25 mouse cellular contexts compared by ENCODE assay signal in genomic region chr6:108883826-108884225, GRCm38 (mm10).
"Had no signal": no experiment of that assay in that cellular context is flagged by ENCODE, and none has a peak within 500 bp of the region (broad histone marks: within the 10 kb centered on the region; RNA-seq: fewer than 3 reads in every experiment).

No protein-coding gene starts in this region.

- H3K9me3 ChIP-seq: heart, embryonic 10.5 days; hindbrain, embryonic 12.5 days; intestine, embryonic 15.5 days; limb, embryonic 10.5 days; liver, embryonic 15.5 days had no signal

- H3K4me1 ChIP-seq: heart, embryonic 10.5 days; heart, embryonic 12.5 days; hindbrain, embryonic 10.5 days; hindbrain, embryonic 12.5 days; intestine, embryonic 15.5 days; liver, embryonic 13.5 days; liver, embryonic 15.5 days had no signal

- H3K4me2 ChIP-seq: heart, embryonic 12.5 days; hindbrain, embryonic 12.5 days; hindbrain, embryonic 14.5 days; intestine, embryonic 15.5 days; limb, embryonic 12.5 days; liver, embryonic 11.5 days; liver, embryonic 13.5 days; liver, embryonic 15.5 days had no signal

- H3K9ac ChIP-seq: heart, embryonic 12.5 days; hindbrain, embryonic 12.5 days; hindbrain, embryonic 14.5 days; intestine, embryonic 15.5 days; limb, embryonic 12.5 days; liver, embryonic 13.5 days; liver, embryonic 15.5 days; liver, postnatal 0 days had no signal

- ATAC-seq: hindbrain, embryonic 16.5 days; inflammation-experienced regulatory T-cells, adult 6 months; intestine, embryonic 15.5 days; intestine, postnatal 0 days; liver, postnatal 0 days had no signal

- H3K27ac ChIP-seq: gastrocnemius, adult 2 months; heart, embryonic 10.5 days; hindbrain, embryonic 10.5 days; hindbrain, embryonic 12.5 days; hindbrain, embryonic 14.5 days; intestine, embryonic 15.5 days; layer of hippocampus, adult 2 months; left cerebral cortex, adult 2 months; limb, embryonic 10.5 days; limb, embryonic 12.5 days; liver, embryonic 13.5 days; liver, embryonic 15.5 days had no signal

- H3K36me3 ChIP-seq: heart, embryonic 10.5 days; heart, embryonic 12.5 days; hindbrain, embryonic 10.5 days; hindbrain, embryonic 12.5 days; intestine, embryonic 15.5 days; limb, embryonic 10.5 days; limb, embryonic 12.5 days; liver, embryonic 13.5 days; liver, embryonic 15.5 days had no signal

- H3K27me3 ChIP-seq: heart, embryonic 12.5 days; hindbrain, embryonic 12.5 days; intestine, embryonic 15.5 days; limb, embryonic 12.5 days; liver, embryonic 13.5 days; liver, embryonic 15.5 days had no signal

- DNase-seq: gastrocnemius, adult 2 months; gastrocnemius, postnatal 10 days; gastrocnemius, postnatal 25 days; heart, adult 18-20 months; heart, postnatal 10 days; heart, postnatal 4 days; kidney, postnatal 4 days; liver; liver, embryonic 13.5 days; liver, postnatal 0 days had no signal

- H3K4me3 ChIP-seq: gastrocnemius, adult 2 months; heart, embryonic 10.5 days; heart, embryonic 12.5 days; hindbrain, embryonic 10.5 days; hindbrain, embryonic 12.5 days; intestine, embryonic 15.5 days; layer of hippocampus, adult 2 months; left cerebral cortex, adult 2 months; limb, embryonic 10.5 days; limb, embryonic 12.5 days; liver, embryonic 13.5 days; liver, embryonic 15.5 days had no signal
